Mouse (Mus musculus): ENCODE measurements around the gene Gm10277. TPM values are rescaled to one million over a fixed set of nuclear protein-coding genes. Genes with fewer than 3 reads are reported as not detected.
A peak's percentile ranks its signal among the peaks of the same experiment; 100 is the strongest.

Gene Gm10277
- polyA plus RNA-seq, 1 experiment from 2014 or later, result 1.4 TPM

DNA sequence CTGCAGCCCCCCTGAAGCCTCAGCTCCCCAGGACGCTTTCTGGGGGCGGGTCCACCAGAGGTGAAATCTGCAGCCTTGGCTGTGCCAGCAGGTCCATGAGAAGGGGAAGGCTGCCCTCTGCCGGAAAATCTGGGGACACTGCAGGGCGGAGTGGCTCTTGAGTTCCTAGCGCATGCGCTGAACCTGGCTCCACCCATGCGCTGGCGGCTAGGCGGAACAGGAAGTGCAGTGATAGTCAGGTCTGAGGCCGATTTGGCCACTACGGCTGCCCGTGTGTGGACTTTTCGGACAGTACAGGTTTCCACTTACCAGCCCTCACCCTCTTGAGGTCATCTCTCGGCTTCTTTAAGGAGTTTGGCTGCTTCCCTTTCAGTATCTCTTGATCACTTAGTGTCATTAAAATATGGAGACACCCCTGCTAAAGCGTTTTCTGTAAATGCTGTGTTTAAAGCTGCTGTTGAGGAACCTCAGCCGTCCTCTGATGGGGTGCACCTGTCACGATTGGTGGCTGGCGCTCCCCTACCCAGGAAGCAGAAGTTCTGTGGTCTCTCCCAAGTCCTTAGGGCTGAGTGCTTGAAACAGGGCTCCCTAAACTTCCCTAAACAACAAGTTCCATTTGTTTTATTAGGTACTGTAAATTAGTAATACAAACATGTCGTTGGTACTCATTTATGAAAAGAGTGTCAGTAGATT, 5.8 kb upstream of the Gm10277 start:
- no peaks in the 10 kb centered on the region for H3K9me3 ChIP-seq
- peak; percentile 89 for ATAC-seq (ENCODE audit: low FRiP score, low read depth)
- no peaks in the 10 kb centered on the region for H3K27me3 ChIP-seq
- whole genome bisulfite sequencing, result 4% methylated on average over 19 of the region's 19 CpGs
- H3K9ac ChIP-seq, result peak overlapping the region; percentile 45
- H3K4me1 ChIP-seq (replicated peaks), result peaks cover 38% of the 10 kb centered on the region
- peak overlapping the region; percentile 71 for H3K27ac ChIP-seq (replicated peaks)
- peak overlapping the region; percentile 47 for H3K4me3 ChIP-seq
- peak overlapping the region; percentile 77 for H3K4me2 ChIP-seq
- H3K36me3 ChIP-seq, result no peaks in the 10 kb centered on the region

DNA sequence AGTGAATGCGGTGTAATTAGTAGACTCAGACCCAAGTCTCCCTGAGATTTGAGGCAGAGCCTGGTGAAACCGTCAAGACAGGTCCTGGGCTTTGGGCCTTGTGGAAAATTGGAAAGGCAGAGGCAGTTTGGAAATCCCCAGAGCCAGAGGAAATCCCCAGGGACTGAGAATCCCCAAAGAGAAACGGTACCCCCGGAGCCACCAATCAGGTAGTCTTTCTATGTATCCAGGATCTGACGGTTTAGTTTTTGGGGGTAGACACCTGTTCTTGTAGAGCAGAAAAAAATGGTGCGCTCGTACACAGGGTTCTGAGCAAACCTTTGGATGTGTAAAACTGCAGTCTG, 5.0 kb upstream of the Gm10277 start:
- Histone ChIP-seq H3K36me3 (no peaks in the 10 kb centered on the region), H3K9ac (no peak overlapping the region), H3K4me3 (no peak overlapping the region), H3K9me3 (no peaks in the 10 kb centered on the region), H3K4me2 (peak overlapping the region; percentile 77; the same call in 1 of the 2 replicates), H3K4me1 (replicated peaks) (peaks cover 38% of the 10 kb centered on the region), H3K27ac (replicated peaks) (peak overlapping the region; percentile 71), H3K27me3 (no peaks in the 10 kb centered on the region)
- 71% methylated on average over 7 of the region's 7 CpGs for WGBS
- no peak for ATAC-seq (ENCODE audit: low FRiP score, low read depth)

DNA sequence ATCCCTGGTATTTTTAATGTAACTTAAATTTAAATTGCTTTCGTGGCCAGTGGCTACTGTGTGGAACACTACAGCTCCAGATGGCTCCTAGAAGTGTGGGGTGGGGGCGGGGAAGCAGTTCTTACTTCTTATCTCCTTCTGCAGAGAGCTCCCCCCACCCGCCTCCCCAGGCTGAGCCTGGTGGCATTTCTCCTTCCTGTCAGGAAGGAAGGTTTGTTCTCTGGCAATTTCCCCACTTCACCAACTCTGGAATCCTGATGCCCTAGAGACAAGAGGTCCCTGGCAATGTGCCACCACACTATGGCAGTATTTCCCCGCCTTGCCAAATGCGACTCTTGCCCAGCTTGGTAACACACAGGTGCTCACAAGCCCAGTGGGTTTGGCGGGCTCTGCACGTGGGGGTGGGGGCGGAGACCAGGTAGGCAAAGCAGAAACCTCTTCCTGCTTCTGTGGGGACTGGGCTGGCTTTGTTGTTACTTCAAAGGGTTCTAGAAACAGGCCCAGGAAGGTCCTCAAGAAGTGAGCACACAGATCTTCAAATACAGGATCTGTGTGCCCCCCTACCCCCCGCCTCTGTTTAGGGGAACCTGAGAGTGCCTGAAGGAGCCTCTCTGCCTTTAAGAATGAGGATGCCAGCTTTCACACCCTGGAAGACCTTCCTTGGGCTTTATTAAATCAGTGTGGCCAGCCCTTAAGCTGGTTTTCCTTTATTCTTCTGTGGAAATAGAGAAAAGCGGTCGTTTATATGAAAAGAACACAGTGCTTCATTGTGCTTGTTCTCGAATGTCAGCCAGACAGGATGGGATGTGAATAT, 4.4 kb upstream of the Gm10277 start:
- Histone ChIP-seq H3K4me1 (replicated peaks) (peaks cover 38% of the 10 kb centered on the region), H3K4me3 (no peak overlapping the region), H3K4me2 (no peak overlapping the region), H3K9me3 (no peaks in the 10 kb centered on the region), H3K27ac (replicated peaks) (peak overlapping the region; percentile 71), H3K9ac (no peak overlapping the region), H3K27me3 (no peaks in the 10 kb centered on the region), H3K36me3 (no peaks in the 10 kb centered on the region)
- 50% methylated on average over 12 of the region's 12 CpGs for WGBS
- no peak for ATAC-seq (ENCODE audit: low FRiP score, low read depth)

DNA sequence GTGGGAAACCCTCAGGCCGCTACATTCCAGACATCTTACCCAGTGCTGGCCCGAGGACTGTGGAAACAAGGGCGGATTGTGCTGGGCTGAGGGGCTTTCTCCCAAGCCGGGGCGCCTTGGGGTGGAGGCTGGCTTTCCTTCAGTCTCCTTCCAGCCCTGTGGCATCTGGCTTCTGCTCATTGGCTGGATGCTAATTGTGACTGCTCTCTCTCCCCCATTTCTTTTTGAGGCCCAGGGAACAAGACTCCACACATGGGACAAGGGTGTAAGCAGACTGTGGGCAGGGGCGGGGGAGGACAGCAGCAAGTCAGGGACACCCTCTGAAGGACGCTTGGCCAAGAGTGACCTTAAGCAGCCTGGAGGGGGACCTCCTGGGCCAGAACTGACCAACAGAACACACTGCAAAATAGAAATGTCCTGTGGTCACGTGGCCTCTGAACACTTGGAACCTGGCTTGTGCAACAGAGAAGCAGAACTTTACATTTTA, 3.7 kb upstream of the Gm10277 start:
- H3K27me3 ChIP-seq, result no peaks in the 10 kb centered on the region
- no peak overlapping the region for H3K4me2 ChIP-seq
- H3K4me1 ChIP-seq (replicated peaks), result peaks cover 43% of the 10 kb centered on the region
- no peak overlapping the region for H3K9ac ChIP-seq
- 35% methylated on average over 8 of the region's 8 CpGs for WGBS
- H3K4me3 ChIP-seq, result no peak overlapping the region
- ATAC-seq (ENCODE audit: low FRiP score, low read depth), result peak; percentile 60; the same call in 1 of the 2 replicates
- H3K36me3 ChIP-seq, result no peaks in the 10 kb centered on the region
- peak overlapping the region; percentile 71 for H3K27ac ChIP-seq (replicated peaks)
- H3K9me3 ChIP-seq, result no peaks in the 10 kb centered on the region

DNA sequence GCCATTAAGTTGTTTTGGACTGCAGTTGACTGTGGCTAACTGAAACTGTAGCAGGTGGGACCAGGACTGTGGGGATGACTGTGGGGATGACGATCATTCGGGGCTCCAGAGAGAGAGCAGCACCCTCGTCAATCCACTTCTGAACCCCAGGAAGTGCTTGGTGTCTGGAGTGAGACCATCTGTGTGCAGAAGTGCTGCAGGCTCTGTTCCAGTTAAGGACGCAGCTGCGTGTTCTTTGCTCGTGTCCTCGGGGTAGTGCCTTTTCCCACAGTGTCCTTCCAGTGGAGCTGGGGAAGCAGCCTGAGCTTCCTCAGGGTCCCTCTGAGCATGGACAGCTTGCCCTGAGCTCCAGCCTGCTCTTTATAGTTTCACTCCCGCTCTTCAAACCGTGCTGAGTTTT, 2.7 kb upstream of the Gm10277 start:
- Histone ChIP-seq H3K27me3 (no peaks in the 10 kb centered on the region), H3K4me2 (no peak overlapping the region), H3K27ac (replicated peaks) (peak overlapping the region; percentile 71), H3K4me3 (no peak overlapping the region), H3K36me3 (no peaks in the 10 kb centered on the region), H3K9me3 (no peaks in the 10 kb centered on the region), H3K4me1 (replicated peaks) (peaks cover 53% of the 10 kb centered on the region), H3K9ac (no peak overlapping the region)
- 36% methylated on average over 9 of the region's 9 CpGs for WGBS
- no peak for ATAC-seq (ENCODE audit: low FRiP score, low read depth)

DNA sequence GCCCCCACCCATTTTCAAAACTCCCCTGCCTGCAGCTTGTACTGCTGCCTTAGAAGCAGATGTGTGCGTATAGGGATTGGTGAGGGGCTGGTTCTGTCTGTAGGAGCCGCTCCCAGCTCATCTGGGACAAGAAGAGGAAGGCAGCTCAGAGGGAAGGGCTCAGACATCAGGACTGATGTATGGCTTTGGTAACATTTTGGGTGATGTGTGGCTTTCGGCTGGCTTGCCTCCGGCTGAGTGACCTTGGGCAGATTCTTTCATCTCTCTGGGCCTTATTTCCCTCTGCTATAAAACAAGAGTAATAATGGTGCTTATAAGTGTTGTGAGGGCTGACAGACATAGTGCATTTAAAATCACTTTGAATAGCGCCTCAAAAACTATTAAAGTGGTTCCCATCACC, 2.0 kb upstream of the Gm10277 start:
- Histone ChIP-seq H3K9me3 (no peaks in the 10 kb centered on the region), H3K27ac (replicated peaks) (no peak overlapping the region), H3K36me3 (no peaks in the 10 kb centered on the region), H3K4me1 (replicated peaks) (peaks cover 60% of the 10 kb centered on the region), H3K27me3 (no peaks in the 10 kb centered on the region), H3K4me2 (no peak overlapping the region), H3K9ac (no peak overlapping the region), H3K4me3 (no peak overlapping the region)
- ATAC-seq (ENCODE audit: low FRiP score, low read depth), result no peak
- 88% methylated on average over 5 of the region's 5 CpGs for WGBS

DNA sequence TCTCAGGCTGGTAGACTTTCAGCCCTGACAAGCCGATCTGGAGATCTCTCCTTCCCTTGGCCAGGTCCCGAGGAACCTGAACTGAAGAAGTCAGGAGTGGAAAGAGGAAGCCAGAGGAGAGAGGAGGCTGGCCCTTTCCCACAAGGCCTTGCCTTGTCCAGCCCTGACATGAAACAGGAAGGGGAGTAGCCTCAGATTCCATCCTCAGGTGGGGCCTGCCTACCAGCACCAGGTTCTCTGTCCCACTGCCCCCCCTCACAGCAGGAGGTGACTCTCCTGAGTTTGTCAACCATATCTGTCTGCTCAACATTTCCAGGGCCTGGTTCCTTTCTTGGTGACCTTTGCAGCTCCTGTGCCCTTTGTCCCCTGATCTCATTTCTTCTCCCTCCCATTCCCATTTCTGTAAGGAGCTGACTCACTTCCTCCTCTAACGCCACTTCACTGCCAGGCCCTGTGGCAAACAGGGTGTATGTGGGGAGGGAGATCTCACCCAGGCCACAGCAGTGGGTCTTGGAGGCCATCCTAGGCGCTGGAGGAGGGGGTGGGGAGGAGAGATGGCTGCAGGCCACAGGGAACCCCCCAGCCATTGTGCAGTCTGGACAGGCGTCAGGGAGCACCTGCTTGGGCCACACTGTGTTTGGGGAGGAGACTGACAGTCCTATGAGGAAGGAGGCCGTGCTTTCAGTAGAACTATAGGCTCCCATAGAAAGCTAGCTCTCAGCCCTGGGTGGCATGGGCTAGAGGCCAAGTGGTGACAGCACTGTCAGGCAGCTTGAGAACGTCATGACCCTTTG, 1.6 kb downstream of the Gm10277 start:
- Histone ChIP-seq H3K4me1 (replicated peaks) (peaks cover 52% of the 10 kb centered on the region), H3K4me2 (no peak overlapping the region)

DNA sequence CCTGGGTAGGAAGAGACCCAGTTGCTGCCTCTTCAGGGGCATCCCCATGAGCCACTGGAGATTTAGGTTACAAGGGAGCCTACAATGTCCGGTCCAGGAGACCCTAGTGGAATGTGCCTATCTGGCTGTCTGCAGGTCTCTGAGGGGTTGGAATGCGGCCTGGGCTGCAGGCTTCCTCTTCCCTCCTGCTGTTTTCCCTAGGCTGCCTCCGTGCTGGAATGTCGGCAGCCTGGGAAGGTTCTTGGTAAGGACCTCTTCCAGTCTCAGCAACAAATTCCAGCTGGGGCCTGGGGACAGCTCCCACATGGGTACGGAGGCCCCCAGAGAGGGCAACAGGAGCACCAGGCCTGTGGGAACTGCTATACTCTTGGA, 2.2 kb downstream of the Gm10277 start:
- Histone ChIP-seq H3K36me3 (no peaks in the 10 kb centered on the region), H3K4me2 (no peak overlapping the region), H3K27ac (replicated peaks) (peak overlapping the region; percentile 69), H3K9me3 (no peaks in the 10 kb centered on the region), H3K9ac (no peak overlapping the region), H3K4me1 (replicated peaks) (peaks cover 52% of the 10 kb centered on the region), H3K27me3 (no peaks in the 10 kb centered on the region), H3K4me3 (no peak overlapping the region)
- no peak for ATAC-seq (ENCODE audit: low FRiP score, low read depth)
- 19% methylated on average over 5 of the region's 5 CpGs for WGBS

More for the DNA sequence above, 1.6 kb downstream of the Gm10277 start:
- H3K9me3 ChIP-seq, result no peaks in the 10 kb centered on the region
- H3K9ac ChIP-seq, result no peak overlapping the region
- 48% methylated on average over 7 of the region's 7 CpGs for WGBS
- ATAC-seq (ENCODE audit: low FRiP score, low read depth), result 0 out of 2 replicates have a peak, but pooled peaks have one; percentile 28
- peak overlapping the region; percentile 69 for H3K27ac ChIP-seq (replicated peaks)
- H3K4me3 ChIP-seq, result no peak overlapping the region
- no peaks in the 10 kb centered on the region for H3K36me3 ChIP-seq
- H3K27me3 ChIP-seq, result no peaks in the 10 kb centered on the region

DNA sequence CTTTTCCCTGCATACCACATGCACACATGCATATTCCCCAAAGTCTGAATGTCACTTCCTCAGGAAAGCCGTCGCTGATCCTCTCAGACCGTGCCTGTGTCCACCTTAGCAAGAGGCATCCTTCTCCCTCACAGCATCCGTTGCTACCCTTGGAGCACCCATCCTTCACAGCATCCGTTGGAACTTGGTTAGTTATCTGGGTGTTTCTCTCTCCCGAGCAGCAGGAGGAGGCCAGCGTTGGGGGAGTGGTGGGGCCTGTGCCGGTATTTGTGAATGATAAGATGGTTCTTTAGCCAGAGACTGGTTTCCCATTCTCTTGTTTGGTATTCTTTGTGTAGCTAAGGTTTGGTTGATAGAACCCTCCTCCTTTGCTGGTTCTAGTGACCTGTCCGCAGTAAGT, 2.7 kb downstream of the Gm10277 start:
- WGBS, result 80% methylated on average over 9 of the region's 9 CpGs
- Histone ChIP-seq H3K36me3 (no peaks in the 10 kb centered on the region), H3K9me3 (no peaks in the 10 kb centered on the region), H3K4me3 (no peak overlapping the region), H3K9ac (no peak overlapping the region), H3K27ac (replicated peaks) (peak overlapping the region; percentile 69; the same call in 1 of the 2 replicates), H3K4me2 (no peak overlapping the region), H3K27me3 (no peaks in the 10 kb centered on the region), H3K4me1 (replicated peaks) (peaks cover 49% of the 10 kb centered on the region)
- no peak for ATAC-seq (ENCODE audit: low FRiP score, low read depth)

DNA sequence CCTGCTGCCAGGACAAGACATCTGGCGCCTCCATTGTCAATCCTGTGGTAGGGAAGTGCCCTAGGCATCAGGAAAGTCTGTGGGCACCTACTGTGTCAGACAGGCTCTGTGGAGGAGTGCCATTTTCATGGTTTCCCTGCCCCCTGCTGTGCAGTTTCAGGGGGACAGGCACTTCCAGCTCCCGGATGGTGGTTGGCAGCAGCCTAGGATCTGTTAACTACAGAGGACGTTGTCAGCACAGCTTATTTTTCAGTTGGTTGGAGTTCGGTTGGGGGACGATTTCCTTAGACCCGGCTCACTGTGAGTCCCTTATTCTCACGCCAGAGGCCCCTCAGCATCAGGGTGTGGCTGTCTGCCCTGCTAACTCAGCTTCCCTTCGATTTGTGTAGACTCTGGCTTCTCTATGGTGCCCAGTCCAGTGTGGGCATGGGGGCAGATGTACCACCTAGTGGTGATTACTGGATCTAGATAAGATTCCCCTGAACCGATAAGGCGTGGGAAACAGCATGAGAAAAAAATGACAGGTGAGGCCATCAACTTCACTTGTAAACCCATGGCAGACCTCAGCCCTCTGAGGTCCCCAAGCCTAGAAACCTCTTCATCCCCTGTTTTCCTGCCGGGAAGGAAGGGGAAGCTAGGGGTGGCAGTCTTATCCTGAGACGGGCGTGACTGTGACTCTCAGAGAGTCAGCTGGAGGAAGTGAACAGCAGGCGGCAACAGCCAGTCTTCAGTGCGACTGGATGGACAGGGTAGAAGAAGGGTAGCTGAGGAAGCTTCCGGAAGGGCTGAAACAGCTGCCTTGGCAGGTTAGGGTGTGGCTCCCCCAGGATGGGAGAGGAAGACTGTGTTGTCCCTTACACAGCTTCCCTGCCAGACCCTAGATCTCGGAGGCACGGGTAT, 3.5 kb downstream of the Gm10277 start:
- Histone ChIP-seq H3K9ac (peak overlapping the region; percentile 10; the same call in 1 of the 2 replicates), H3K27ac (replicated peaks) (peak overlapping the region; percentile 67; the same call in 1 of the 2 replicates), H3K36me3 (no peaks in the 10 kb centered on the region), H3K4me2 (no peak overlapping the region), H3K4me3 (no peak overlapping the region), H3K27me3 (no peaks in the 10 kb centered on the region), H3K9me3 (no peaks in the 10 kb centered on the region), H3K4me1 (replicated peaks) (peaks cover 49% of the 10 kb centered on the region)
- ATAC-seq (ENCODE audit: low FRiP score, low read depth), result peak; percentile 31
- 50% methylated on average over 18 of the region's 18 CpGs for WGBS

DNA sequence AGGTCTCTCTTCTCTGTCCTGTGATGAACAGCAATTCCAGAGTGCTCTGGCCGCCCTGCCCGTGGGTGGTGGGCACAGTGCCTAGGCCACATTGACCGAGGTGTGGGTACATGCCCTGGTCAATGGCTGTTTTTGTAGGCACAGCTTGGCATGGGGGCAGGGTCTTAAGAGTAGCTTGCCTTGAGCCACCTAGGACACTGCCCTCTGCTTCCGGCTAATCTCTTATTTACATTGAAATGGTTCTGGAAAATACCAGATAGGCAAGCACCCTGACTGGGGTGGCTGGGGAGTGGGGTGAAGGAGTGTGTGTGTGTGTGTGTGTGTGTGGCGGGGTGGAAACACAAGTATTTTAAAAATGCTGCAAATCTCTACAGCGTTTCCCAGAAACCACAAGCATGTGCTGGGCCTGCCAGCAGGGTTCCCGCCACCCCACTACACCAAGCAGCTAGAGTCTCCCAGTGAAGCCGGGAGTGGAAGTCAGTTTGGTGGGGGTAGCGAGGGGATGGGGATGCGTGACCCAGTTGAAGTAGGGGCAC, 4.3 kb downstream of the Gm10277 start:
- Histone ChIP-seq H3K27ac (replicated peaks) (peak overlapping the region; percentile 67; the same call in 1 of the 2 replicates), H3K9ac (0 out of 2 replicates have a peak overlapping the region, but pooled peaks have one; percentile 10), H3K36me3 (no peaks in the 10 kb centered on the region), H3K4me1 (replicated peaks) (peaks cover 49% of the 10 kb centered on the region), H3K27me3 (no peaks in the 10 kb centered on the region), H3K9me3 (no peaks in the 10 kb centered on the region), H3K4me3 (no peak overlapping the region), H3K4me2 (no peak overlapping the region)
- WGBS, result 50% methylated on average over 10 of the region's 10 CpGs
- no peak; the same call in 1 of the 2 replicates for ATAC-seq (ENCODE audit: low FRiP score, low read depth)

All from hindbrain, embryonic 15.5 days (tissue).